Mouse (Mus musculus) small intestine, adult 2 months (tissue): ENCODE results near the gene Mfap4.

Experiments
- CTCF ChIP-seq: fragments of 200-500 bp; IDR thresholded peaks from 2 replicates; pipeline ENCODE4 v1.5.1; 2012; ENCODE audit warnings: low read depth, mild to moderate bottlenecking, control low read depth, inconsistent platforms, low read length, moderate library complexity, mixed read lengths; ENCODE audit not compliant: insufficient replicate concordance, insufficient read length; ENCODE audit errors: extremely low read depth
- POLR2A ChIP-seq: fragments of 200-500 bp; IDR thresholded peaks from 2 replicates; pipeline ENCODE4 v1.6.1; 2012; ENCODE audit warnings: low read depth, mild to moderate bottlenecking, control low read depth, inconsistent platforms, low read length, moderate library complexity

GRCm38 (mm10) chr11:61486458-61487219 is 1.4 kb downstream of the Mfap4 start:
- TF ChIP-seq POLR2A = no peak
- TF ChIP-seq CTCF = no peak
